In the genomic region with DNA sequence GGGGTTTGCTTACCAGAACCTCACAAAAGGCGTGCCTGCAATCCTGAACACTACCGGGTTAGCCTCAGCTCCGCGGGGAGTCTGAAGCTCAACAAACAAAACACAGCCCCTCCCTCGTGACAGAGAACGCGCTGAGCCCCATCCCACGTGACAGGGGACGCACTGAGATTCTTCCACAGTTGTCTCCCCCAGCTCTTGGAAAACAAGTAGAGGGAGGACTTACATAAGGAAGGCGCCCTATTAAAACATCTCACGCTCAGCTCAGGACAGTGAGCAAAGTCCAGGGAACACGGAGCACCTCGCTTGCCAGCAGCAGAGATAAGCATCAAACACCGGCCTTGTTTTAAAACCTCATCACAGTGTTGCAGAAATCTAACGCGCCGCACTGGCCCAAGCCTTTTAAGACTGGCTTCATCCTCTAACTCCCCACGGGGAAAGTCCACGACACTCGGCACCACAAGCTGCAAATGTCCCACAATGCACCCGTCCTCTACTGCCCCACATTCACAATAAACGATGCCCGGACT, we compare ENCODE assay signal across 8 mouse cellular contexts. TPM values are rescaled to one million over a fixed set of nuclear protein-coding genes. Genes with fewer than 3 reads are reported as not detected.
A peak's percentile ranks its signal among the peaks of the same experiment; 100 is the strongest.
DNase-seq lines count a peak whose midpoint lies in the region; ATAC-seq and TF ChIP-seq lines count a peak whose summit lies in the region.

No protein-coding gene starts in this region.

- 26% methylated on average over 23 of the region's 23 CpGs for WGBS in forebrain, embryonic 16.5 days
- 38% methylated on average over 23 of the region's 23 CpGs for WGBS in kidney, postnatal 0 days
- 32% methylated on average over 23 of the region's 23 CpGs for WGBS in neural tube, embryonic 13.5 days

- intact Hi-C loops in left cerebral cortex, postnatal 4 days (cut with DNase I): no loop called here
- intact Hi-C loops in left cerebral cortex, postnatal 36 days (cut with DNase I): loop anchor here (10.0 kb wide), 1 partner anchor 368 kb away; no protein-coding TSS in a partner anchor

- no peak for TF ChIP-seq CTCF in kidney, postnatal 0 days (IDR thresholded peaks at IDR 0.05; ENCODE audit: low read depth)

- H3K4me2 ChIP-seq in forebrain, embryonic 16.5 days (ENCODE audit: low read length): peak overlapping the region; percentile 22; the same call in 1 of the 2 replicates
- H3K4me2 ChIP-seq in kidney, postnatal 0 days (ENCODE audit: low read length): no peak overlapping the region
- peak overlapping the region; percentile 51 for H3K4me2 ChIP-seq in neural tube, embryonic 13.5 days

- peak; percentile 7 for DNase-seq in left cerebral cortex, postnatal 4 days
- DNase-seq in left cerebral cortex, postnatal 36 days (ENCODE audit: low spot score in 2 of 2): no peak
- no peak for DNase-seq in kidney, postnatal 0 days (ENCODE audit: low spot score)
- no peak for DNase-seq in cerebellum, adult 9-10 months
- no peak for DNase-seq in lung, postnatal 25 days (ENCODE audit: low spot score)
- DNase-seq in right cerebral cortex, postnatal 10 days (ENCODE audit: low spot score in 2 of 2): no peak

- H3K27ac ChIP-seq in forebrain, embryonic 16.5 days (ENCODE audit: low read length): no peak overlapping the region
- H3K27ac ChIP-seq in kidney, postnatal 0 days: peak overlapping the region; percentile 42; the same call in 1 of the 2 replicates
- peak overlapping the region; percentile 52 for H3K27ac ChIP-seq in neural tube, embryonic 13.5 days (replicated peaks)

- ATAC-seq in forebrain, embryonic 16.5 days: no peak
- no peak for ATAC-seq in kidney, postnatal 0 days (replicated peaks; ENCODE audit: low FRiP score, low read depth)
- ATAC-seq in neural tube, embryonic 13.5 days (ENCODE audit: low read depth): no peak

- H3K9me3 ChIP-seq in forebrain, embryonic 16.5 days (ENCODE audit: control insufficient read depth, low read length): no peaks in the 10 kb centered on the region
- no peaks in the 10 kb centered on the region for H3K9me3 ChIP-seq in kidney, postnatal 0 days (replicated peaks; ENCODE audit: low read length)
- no peaks in the 10 kb centered on the region for H3K9me3 ChIP-seq in neural tube, embryonic 13.5 days

- no peak overlapping the region for H3K4me3 ChIP-seq in forebrain, embryonic 16.5 days (replicated peaks; ENCODE audit: low read length)
- no peak overlapping the region for H3K4me3 ChIP-seq in kidney, postnatal 0 days (replicated peaks; ENCODE audit: low read depth, low read length)
- peak overlapping the region; percentile 24 for H3K4me3 ChIP-seq in neural tube, embryonic 13.5 days

- H3K4me1 ChIP-seq in forebrain, embryonic 16.5 days (replicated peaks; ENCODE audit: control insufficient read depth, insufficient read depth, low read length): peaks cover 11% of the 10 kb centered on the region
- 0 out of 2 replicates have a peak, but pooled peaks cover 3% of the 10 kb centered on the region for H3K4me1 ChIP-seq in kidney, postnatal 0 days (replicated peaks; ENCODE audit: insufficient read depth, low read length)
- H3K4me1 ChIP-seq in neural tube, embryonic 13.5 days (replicated peaks): peaks cover 38% of the 10 kb centered on the region

- H3K36me3 ChIP-seq in forebrain, embryonic 16.5 days (ENCODE audit: control insufficient read depth, insufficient read depth): peaks cover 5% of the 10 kb centered on the region
- H3K36me3 ChIP-seq in kidney, postnatal 0 days (ENCODE audit: insufficient read depth, low read length): peaks cover 25% of the 10 kb centered on the region; the same call in 1 of the 2 replicates
- H3K36me3 ChIP-seq in neural tube, embryonic 13.5 days: peaks cover 22% of the 10 kb centered on the region

- H3K9ac ChIP-seq in forebrain, embryonic 16.5 days (replicated peaks; ENCODE audit: low read depth, low read length): no peak overlapping the region
- peak overlapping the region; percentile 32; the same call in 1 of the 2 replicates for H3K9ac ChIP-seq in kidney, postnatal 0 days (ENCODE audit: low read depth, low read length)
- H3K9ac ChIP-seq in neural tube, embryonic 13.5 days: peak overlapping the region; percentile 55

- H3K27me3 ChIP-seq in forebrain, embryonic 16.5 days (replicated peaks; ENCODE audit: control insufficient read depth, insufficient read depth, low read length): no peaks in the 10 kb centered on the region
- H3K27me3 ChIP-seq in kidney, postnatal 0 days (ENCODE audit: insufficient read depth, low read length): no peaks in the 10 kb centered on the region
- no peaks in the 10 kb centered on the region for H3K27me3 ChIP-seq in neural tube, embryonic 13.5 days

RNA-seq across cellular contexts. Expression of a gene that starts 16.1 kb away (rescaled TPM):
- total RNA-seq in left cerebral cortex, postnatal 4 days (2021): under 1 TPM in 1 of 2 experiments, not detected in 1; 0.28 TPM
- total RNA-seq in left cerebral cortex, postnatal 36 days (2021): under 1 TPM in 1 of 2 experiments, not detected in 1; 0.18 TPM
- polyA plus RNA-seq in forebrain, embryonic 16.5 days (2015; fragmentation: Nextera tagmentation; extraction: Ambion mirVana): 0.12 TPM in 1 of 2 replicates, not detected in the other
- 0.23 and 0.29 TPM in 2 replicates for polyA plus RNA-seq in kidney, postnatal 0 days (2015; fragmentation: Nextera tagmentation; extraction: Ambion mirVana)
- not detected in 2 replicates for polyA plus RNA-seq in neural tube, embryonic 13.5 days (2015; fragmentation: Nextera tagmentation; extraction: Ambion mirVana)

RNA-seq across cellular contexts. Expression of a gene that starts 19.0 kb away (rescaled TPM):
- 10 to 100 TPM; 84.0 to 86.4 TPM for total RNA-seq in left cerebral cortex, postnatal 4 days (2021)
- total RNA-seq in left cerebral cortex, postnatal 36 days (2021): 100 to 1,000 TPM; 156 to 164 TPM
- 105 and 106 TPM in 2 replicates for polyA plus RNA-seq in forebrain, embryonic 16.5 days (2015; fragmentation: Nextera tagmentation; extraction: Ambion mirVana)
- polyA plus RNA-seq in kidney, postnatal 0 days (2015; fragmentation: Nextera tagmentation; extraction: Ambion mirVana): 318 and 327 TPM in 2 replicates
- 116 and 124 TPM in 2 replicates for polyA plus RNA-seq in neural tube, embryonic 13.5 days (2015; fragmentation: Nextera tagmentation; extraction: Ambion mirVana)

RNA-seq across cellular contexts. Expression of a gene that starts 55.8 kb away (rescaled TPM):
- total RNA-seq in left cerebral cortex, postnatal 4 days (2021): 10 to 100 TPM; 14.0 to 16.5 TPM
- total RNA-seq in left cerebral cortex, postnatal 36 days (2021): 10 to 100 TPM; 39.6 to 50.5 TPM
- polyA plus RNA-seq in forebrain, embryonic 16.5 days (2015; fragmentation: Nextera tagmentation; extraction: Ambion mirVana): 0.92 and 1.3 TPM in 2 replicates
- polyA plus RNA-seq in kidney, postnatal 0 days (2015; fragmentation: Nextera tagmentation; extraction: Ambion mirVana): 7.4 and 7.6 TPM in 2 replicates
- polyA plus RNA-seq in neural tube, embryonic 13.5 days (2015; fragmentation: Nextera tagmentation; extraction: Ambion mirVana): 1.2 and 1.6 TPM in 2 replicates
